ENCODE assay signal across 9 mouse cellular contexts in genomic region chr12:49382565-49383520, GRCm38 (mm10). TPM values are rescaled to one million over a fixed set of nuclear protein-coding genes. Genes with fewer than 3 reads are reported as not detected.
DNase-seq lines count a peak whose midpoint lies in the region; ATAC-seq and TF ChIP-seq lines count a peak whose summit lies in the region.
"Had no signal": no experiment of that assay in that cellular context is flagged by ENCODE, and none has a peak within 500 bp of the region (broad histone marks: within the 10 kb centered on the region; RNA-seq: fewer than 3 reads in every experiment).

Gene Foxg1 (plus strand): TSS chr12:49382660.

- 0 out of 2 replicates have a peak within 1 kb of the TSS, but pooled peaks have one; percentile 18 for H3K9ac ChIP-seq in heart, embryonic 11.5 days (ENCODE audit: low read depth, low read length)
- no peak within 1 kb of the TSS for H3K9ac ChIP-seq in heart, adult 2 months (ENCODE audit: low read depth, low read length)

- H3K36me3 ChIP-seq in heart, embryonic 11.5 days (ENCODE audit: control insufficient read depth, insufficient read depth, low read length): no peaks in the 10 kb centered on the region
- H3K36me3 ChIP-seq in heart, adult 2 months (ENCODE audit: control insufficient read depth, insufficient read depth, low read length): no peaks in the 10 kb centered on the region
- H3K36me3 ChIP-seq in G1E (replicated peaks): no peaks in the 10 kb centered on the region

- no peak within 1 kb of the TSS for H3K27ac ChIP-seq in heart, embryonic 11.5 days (ENCODE audit: low read depth, low read length)
- no peak within 1 kb of the TSS for H3K27ac ChIP-seq in heart, adult 2 months

- intact Hi-C loops in heart, adult 2 months (cut with DNase I): no loop called here
- intact Hi-C loops in left cerebral cortex, postnatal 4 days (cut with DNase I): loop anchor here (5.0 kb wide), 1 partner anchor 809 kb away; no protein-coding TSS in a partner anchor

- 0 out of 2 replicates have a peak, but pooled peaks cover 7% of the 10 kb centered on the region for H3K4me1 ChIP-seq in heart, embryonic 11.5 days (ENCODE audit: control insufficient read depth, insufficient read depth, low read length)
- H3K4me1 ChIP-seq in heart, adult 2 months (ENCODE audit: control insufficient read depth, insufficient read depth, low read length): no peaks in the 10 kb centered on the region
- no peaks in the 10 kb centered on the region; the same call in 1 of the 2 replicates for H3K4me1 ChIP-seq in G1E (ENCODE audit: insufficient read depth, low read depth, low read length)

- no peak for TF ChIP-seq POLR2A in heart, adult 2 months (IDR thresholded peaks at IDR 0.05; ENCODE audit: insufficient read depth, low read depth, low read length)

- peaks cover 79% of the 10 kb centered on the region for H3K27me3 ChIP-seq in heart, embryonic 11.5 days (ENCODE audit: control insufficient read depth, insufficient read depth, low read length)
- peaks cover 27% of the 10 kb centered on the region for H3K27me3 ChIP-seq in heart, adult 2 months (ENCODE audit: control insufficient read depth, insufficient read depth, low read length)
- peaks cover 9% of the 10 kb centered on the region; the same call in 1 of the 2 replicates for H3K27me3 ChIP-seq in G1E (ENCODE audit: insufficient read depth, low read length)

- peak within 1 kb of the TSS; percentile 70 for H3K4me2 ChIP-seq in heart, embryonic 11.5 days

- no peaks in the 10 kb centered on the region for H3K9me3 ChIP-seq in heart, embryonic 11.5 days (replicated peaks; ENCODE audit: control insufficient read depth, low read length)
- peaks cover 38% of the 10 kb centered on the region for H3K9me3 ChIP-seq in G1E (replicated peaks)

- ATAC-seq in heart, embryonic 11.5 days (replicated peaks; ENCODE audit: insufficient number of reproducible peaks, low FRiP score, low TSS enrichment): no peak
- ATAC-seq in G1E (ENCODE audit: extremely low read depth, insufficient number of reproducible peaks, low FRiP score, poor library complexity, severe bottlenecking): no peak

- no peak for DNase-seq in heart, adult 2 months
- no peak for DNase-seq in G1E (ENCODE audit: low spot score)
- peak in 1 of 2 experiments; percentile 74 for DNase-seq in frontal cortex, adult 2 months (ENCODE audit: extremely low spot score in 1 of 2, low spot score in 1 of 2)
- DNase-seq in left cerebral cortex, postnatal 4 days: no peak
- peak; percentile 49 for DNase-seq in retina, postnatal 1 day
- DNase-seq in adrenal gland, adult 2 months: no peak
- DNase-seq in thymus, adult 18-20 months: no peak

- TF ChIP-seq EP300 in heart, adult 2 months (IDR thresholded peaks at IDR 0.05; ENCODE audit: insufficient read depth, low read depth, low read length): no peak

- no peaks in the 10 kb centered on the region for H3K79me2 ChIP-seq in heart, adult 2 months (replicated peaks; ENCODE audit: control insufficient read depth, insufficient read depth, low read length)

- H3K4me3 ChIP-seq in heart, embryonic 11.5 days (ENCODE audit: low read depth, low read length): peak within 1 kb of the TSS; percentile 47
- no peak within 1 kb of the TSS for H3K4me3 ChIP-seq in heart, adult 2 months
- peak within 1 kb of the TSS; percentile 7; the same call in 1 of the 2 replicates for H3K4me3 ChIP-seq in G1E (ENCODE audit: low read depth, low read length)

- no peak for TF ChIP-seq CTCF in heart, adult 2 months (IDR thresholded peaks at IDR 0.05)
- no peak for TF ChIP-seq CTCF in G1E (IDR thresholded peaks at IDR 0.05; ENCODE audit: low read depth, low read length)

- WGBS in heart, embryonic 11.5 days (ENCODE audit: insufficient replicate concordance): 1% methylated on average over 50 of the region's 61 CpGs
- whole genome bisulfite sequencing in heart, adult 2 months: 3% methylated on average over 59 of the region's 61 CpGs

RNA-seq across cellular contexts. Expression of gene Foxg1, which starts in this region (rescaled TPM):
- polyA plus RNA-seq in heart, embryonic 11.5 days (2014; fragmentation: Nextera tagmentation; extraction: Ambion mirVana): 1.5 TPM in 2 replicates
- not detected for total RNA-seq in heart, adult 2 months (2021)
- 0.14 TPM in 1 of 2 replicates, not detected in the other for polyA plus RNA-seq in heart, adult 2 months (2012; rRNA removed)
- total RNA-seq in G1E (2014; fragmentation: Nextera tagmentation) (0.53 TPM in 1 of 2 replicates, not detected in the other), G1E (2017) (not detected in 2 replicates)
- not detected in 2 replicates for polyA plus RNA-seq in G1E (2012)
- polyA plus RNA-seq in frontal cortex, adult 2 months (2012; rRNA removed): 68.4 and 69.9 TPM in 2 replicates
- 100 to 1,000 TPM; 247 to 249 TPM for total RNA-seq in left cerebral cortex, postnatal 4 days (2021)
- not detected for total RNA-seq in adrenal gland, adult 2 months (2021)
- not detected in 2 replicates for polyA plus RNA-seq in adrenal gland, adult 2 months (2012; rRNA removed)
- polyA plus RNA-seq: gonadal fat pad, adult 2 months had no signal

Comparison
In these comparisons a context has a peak if more than half of its experiments do, and no peak if none do; other contexts are left out.
1. RNA of gene Foxg1 (total RNA-seq): 247 to 249 TPM in left cerebral cortex, postnatal 4 days; 0.53 TPM in G1E, not detected in heart, adult 2 months and not detected in adrenal gland, adult 2 months; every median in the first group is over 100 times any median in the second.
2. RNA of gene Foxg1 (polyA plus RNA-seq): 68.4 to 69.9 TPM in frontal cortex, adult 2 months; 1.5 TPM in heart, embryonic 11.5 days, 0.14 TPM in heart, adult 2 months, not detected in G1E and not detected in adrenal gland, adult 2 months; every median in the first group is over 10 times any median in the second.